Mouse (Mus musculus): Measurements from ENCODE around the gene Ptgfrn. TPM values are rescaled to one million over a fixed set of nuclear protein-coding genes. Genes with fewer than 3 reads are reported as not detected.

Gene Ptgfrn
- polyA plus RNA-seq, 1 experiment from 2014 or later: 3.6 TPM

DNA sequence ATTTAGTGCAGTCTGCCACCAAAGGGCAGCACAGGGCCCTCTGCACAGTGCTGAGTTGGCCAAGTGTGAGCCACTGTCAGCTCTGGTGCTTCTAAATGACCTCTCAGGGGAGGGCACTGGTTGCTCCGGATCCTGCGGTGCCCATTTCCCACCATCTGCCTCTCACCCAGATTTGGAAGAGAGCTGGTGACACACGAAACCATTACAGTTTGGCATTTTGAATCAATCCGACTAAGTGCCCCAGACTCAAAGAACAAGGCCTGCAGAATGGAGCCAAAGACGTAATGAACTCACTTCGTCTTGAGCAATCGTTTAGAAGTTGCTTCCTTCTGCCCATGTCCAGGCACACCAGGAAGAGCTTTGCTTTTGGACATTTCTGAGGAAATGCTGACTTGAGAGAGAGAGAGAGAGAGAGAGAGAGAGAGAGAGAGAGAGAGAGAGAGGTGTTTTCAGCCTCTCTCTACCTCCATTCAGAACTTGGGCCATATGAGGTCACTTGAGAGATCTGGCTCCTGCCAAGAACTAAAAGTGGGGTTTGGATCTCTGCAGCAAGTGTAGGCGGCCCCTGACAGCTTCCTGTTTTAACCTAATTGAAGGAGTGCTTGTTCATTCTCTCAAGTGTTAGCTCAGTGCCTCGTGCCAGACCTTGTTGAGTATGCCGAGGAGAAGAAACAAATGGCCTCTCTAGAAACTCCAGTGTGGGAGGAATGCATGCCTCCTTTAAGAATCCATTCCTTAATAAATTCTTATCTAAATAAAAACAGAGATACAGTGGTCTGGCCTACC, 112.1 kb downstream of the Ptgfrn start:
- no peak for ATAC-seq (ENCODE audit: low FRiP score)
- peaks cover 3% of the 10 kb centered on the region; the same call in 1 of the 2 replicates for H3K4me1 ChIP-seq (replicated peaks; ENCODE audit: control insufficient read depth, insufficient read depth, low read length)
- H3K4me3 ChIP-seq (replicated peaks; ENCODE audit: low read length): no peak overlapping the region
- H3K27ac ChIP-seq: no peak overlapping the region
- no peak for DNase-seq (ENCODE audit: low spot score)
- WGBS: 88% methylated on average over 10 of the region's 10 CpGs
- H3K9ac ChIP-seq: no peak overlapping the region
- H3K36me3 ChIP-seq (replicated peaks; ENCODE audit: control insufficient read depth, insufficient read depth): no peaks in the 10 kb centered on the region
- H3K9me3 ChIP-seq (ENCODE audit: control insufficient read depth, low read length): no peaks in the 10 kb centered on the region
- H3K27me3 ChIP-seq (ENCODE audit: control insufficient read depth, insufficient read depth, low read length): no peaks in the 10 kb centered on the region
- no peak overlapping the region for H3K4me2 ChIP-seq (replicated peaks)

- Histone ChIP-seq H3K9me3 (ENCODE audit: control insufficient read depth, low read length) (no peaks in the 10 kb centered on the region), H3K4me1 (replicated peaks; ENCODE audit: control insufficient read depth, insufficient read depth, low read length) (peaks cover 3% of the 10 kb centered on the region; the same call in 1 of the 2 replicates), H3K36me3 (replicated peaks; ENCODE audit: control insufficient read depth, insufficient read depth) (no peaks in the 10 kb centered on the region), H3K9ac (no peak overlapping the region), H3K4me3 (replicated peaks; ENCODE audit: low read length) (no peak overlapping the region), H3K4me2 (replicated peaks) (no peak overlapping the region), H3K27ac (no peak overlapping the region), H3K27me3 (ENCODE audit: control insufficient read depth, insufficient read depth, low read length) (no peaks in the 10 kb centered on the region)
- 67% methylated on average over 4 of the region's 4 CpGs for WGBS
- DNase-seq (ENCODE audit: low spot score) (no peak), ATAC-seq (ENCODE audit: low FRiP score) (no peak)
These were observed 115.8 kb downstream of the Ptgfrn start for GRCm38 (mm10) chr3:100994252-100994651.

DNA sequence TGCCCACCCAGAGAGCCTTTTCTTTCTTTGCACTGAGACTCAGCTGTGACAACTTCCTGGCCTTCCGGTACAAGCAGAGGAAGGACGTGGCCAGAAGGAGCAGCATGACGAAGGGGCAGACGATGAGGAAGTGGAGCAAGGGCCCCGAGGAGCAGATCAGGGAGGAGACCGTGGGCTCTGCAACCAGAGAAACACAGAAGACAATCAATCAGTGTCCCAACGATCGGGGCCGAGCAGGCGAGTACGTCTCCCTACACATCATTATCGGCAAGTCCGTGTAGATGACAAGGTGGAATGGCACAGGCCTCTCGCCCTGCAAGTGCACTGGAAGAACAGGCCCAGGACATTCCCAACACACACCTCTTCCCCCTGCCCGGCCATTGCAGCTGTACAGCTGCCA, 116.4 kb downstream of the Ptgfrn start:
- H3K4me1 ChIP-seq (replicated peaks; ENCODE audit: control insufficient read depth, insufficient read depth, low read length): peaks cover 3% of the 10 kb centered on the region; the same call in 1 of the 2 replicates
- DNase-seq (ENCODE audit: low spot score): no peak
- no peaks in the 10 kb centered on the region for H3K36me3 ChIP-seq (replicated peaks; ENCODE audit: control insufficient read depth, insufficient read depth)
- no peaks in the 10 kb centered on the region for H3K9me3 ChIP-seq (ENCODE audit: control insufficient read depth, low read length)
- H3K27me3 ChIP-seq (ENCODE audit: control insufficient read depth, insufficient read depth, low read length): no peaks in the 10 kb centered on the region
- H3K4me3 ChIP-seq (replicated peaks; ENCODE audit: low read length): no peak overlapping the region
- no peak overlapping the region for H3K27ac ChIP-seq
- no peak overlapping the region for H3K4me2 ChIP-seq (replicated peaks)
- no peak for ATAC-seq (ENCODE audit: low FRiP score)
- H3K9ac ChIP-seq: no peak overlapping the region
- 66% methylated on average over 15 of the region's 15 CpGs for WGBS

DNA sequence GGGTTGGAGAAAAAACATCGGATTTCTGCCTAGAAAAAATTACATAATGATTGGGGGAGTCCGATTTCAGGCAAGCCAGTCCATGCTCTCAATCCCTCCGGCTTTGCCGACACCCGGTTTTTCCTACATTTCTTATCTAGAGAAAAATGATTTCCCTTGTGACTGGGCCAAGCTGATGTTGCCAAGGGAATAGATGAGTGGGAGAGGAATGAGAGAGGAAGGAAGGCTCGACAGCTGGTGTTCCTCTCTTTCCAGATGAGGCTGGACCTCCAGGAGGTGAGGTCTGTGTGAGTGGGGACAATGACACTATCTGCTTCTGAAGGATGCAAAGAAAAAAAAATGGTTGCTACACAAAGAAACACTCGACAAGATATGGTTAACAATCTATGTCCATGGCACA, 116.9 kb downstream of the Ptgfrn start:
- Histone ChIP-seq H3K9ac (no peak overlapping the region), H3K4me1 (replicated peaks; ENCODE audit: control insufficient read depth, insufficient read depth, low read length) (peaks cover 3% of the 10 kb centered on the region; the same call in 1 of the 2 replicates), H3K4me3 (replicated peaks; ENCODE audit: low read length) (no peak overlapping the region), H3K4me2 (replicated peaks) (no peak overlapping the region), H3K36me3 (replicated peaks; ENCODE audit: control insufficient read depth, insufficient read depth) (no peaks in the 10 kb centered on the region), H3K27me3 (ENCODE audit: control insufficient read depth, insufficient read depth, low read length) (no peaks in the 10 kb centered on the region), H3K27ac (no peak overlapping the region), H3K9me3 (ENCODE audit: control insufficient read depth, low read length) (no peaks in the 10 kb centered on the region)
- ATAC-seq (ENCODE audit: low FRiP score): no peak
- 71% methylated on average over 7 of the region's 7 CpGs for WGBS
- no peak for DNase-seq (ENCODE audit: low spot score)

Other genes with a start within 250 kb of the Ptgfrn start
- gene Trim45, start 188.1 kb downstream of the Ptgfrn start, polyA plus RNA-seq (2014; fragmentation: Nextera tagmentation; extraction: Ambion mirVana): 6.2 and 7.0 TPM in 2 replicates
- gene Ttf2, start 140.6 kb downstream of the Ptgfrn start, polyA plus RNA-seq (2014; fragmentation: Nextera tagmentation; extraction: Ambion mirVana): 4.8 and 5.5 TPM in 2 replicates
- 0.05 and 0.07 TPM in 2 replicates for gene Cd101, start 80.7 kb downstream of the Ptgfrn start, polyA plus RNA-seq (2014; fragmentation: Nextera tagmentation; extraction: Ambion mirVana)
- gene Cd2, start 177.7 kb upstream of the Ptgfrn start, polyA plus RNA-seq (2014; fragmentation: Nextera tagmentation; extraction: Ambion mirVana): not detected in 2 replicates